Mouse (Mus musculus): ENCODE measurements around the gene Upk2.

Gene Upk2

DNA sequence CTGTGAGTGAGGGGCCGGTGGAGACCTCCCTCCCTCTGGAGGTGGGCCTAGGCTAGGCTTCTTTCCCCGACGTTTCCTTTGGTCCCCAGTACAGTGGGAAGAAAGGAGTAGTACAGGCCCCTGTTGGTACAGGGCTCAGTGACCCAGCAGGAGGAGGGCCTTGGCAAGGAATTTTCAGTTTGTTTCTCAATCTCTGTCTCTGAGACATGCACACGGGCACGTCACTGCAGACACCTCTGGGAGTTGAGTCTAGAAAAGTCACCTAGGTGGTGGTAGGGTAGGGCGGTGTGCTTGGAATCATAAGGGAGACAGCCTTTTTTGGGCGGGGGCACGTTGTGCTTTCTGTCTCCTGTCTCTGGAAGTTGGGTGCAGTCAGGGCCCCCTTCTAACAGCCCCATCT is 33.6 kb upstream of the Upk2 start:
- DNase-seq (ENCODE audit: low spot score) = no peak

DNA sequence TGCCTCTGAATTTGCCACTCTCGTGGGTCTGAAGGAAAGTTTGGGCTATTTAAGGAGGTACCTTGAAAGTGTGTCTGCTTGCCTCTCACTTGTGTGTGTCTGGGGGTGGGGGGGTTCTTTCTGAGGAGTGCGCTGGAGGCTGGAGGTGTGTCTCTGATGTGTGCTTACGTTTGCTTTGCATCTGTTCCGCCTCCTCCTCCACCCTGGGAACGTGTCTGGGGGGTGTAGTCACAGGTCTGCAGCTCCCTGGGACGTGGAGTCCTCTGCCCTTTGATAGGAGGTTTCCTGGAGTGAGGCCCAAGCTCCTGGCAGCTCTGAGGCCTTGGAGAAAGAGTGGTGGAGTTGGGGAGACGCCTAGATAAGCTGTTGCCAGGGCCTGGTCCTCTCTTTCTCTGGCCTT is 32.7 kb upstream of the Upk2 start:
- DNase-seq (ENCODE audit: low spot score) = peak; percentile 87

DNA sequence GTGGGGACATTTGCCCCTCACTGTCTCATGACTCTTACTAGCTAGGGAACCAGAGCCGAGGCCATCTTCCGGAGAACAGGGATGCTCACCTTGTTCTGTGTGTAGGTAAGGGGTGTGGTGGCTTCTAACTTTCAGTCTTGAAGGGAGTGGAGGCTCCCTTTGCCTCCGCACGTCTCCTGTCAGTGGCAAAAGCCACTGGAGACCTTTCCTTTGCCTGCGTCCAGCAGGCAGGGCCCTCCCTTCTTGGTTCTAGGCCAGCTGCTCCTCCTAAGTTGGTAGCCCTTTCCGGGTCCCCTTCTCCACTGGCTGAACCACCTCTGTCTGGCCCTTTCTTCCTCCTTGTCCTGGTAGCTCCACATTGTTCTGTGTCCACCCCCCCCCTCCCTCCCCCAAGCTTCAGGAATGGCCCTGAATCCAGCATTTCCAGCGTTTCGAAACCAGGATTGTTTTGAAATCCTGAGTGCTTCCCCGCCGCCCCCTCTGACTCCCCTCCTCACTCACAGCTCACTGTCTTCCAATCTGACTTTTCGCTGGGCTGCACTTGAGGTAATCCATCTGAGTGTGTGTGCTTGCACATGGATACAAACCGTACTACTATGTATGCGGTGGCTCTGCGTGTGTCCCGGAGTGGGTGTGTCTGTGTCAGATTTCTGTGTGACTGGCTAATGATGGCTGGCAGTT is 32.1 kb upstream of the Upk2 start:
- peak; percentile 72 for DNase-seq (ENCODE audit: low spot score)

DNA sequence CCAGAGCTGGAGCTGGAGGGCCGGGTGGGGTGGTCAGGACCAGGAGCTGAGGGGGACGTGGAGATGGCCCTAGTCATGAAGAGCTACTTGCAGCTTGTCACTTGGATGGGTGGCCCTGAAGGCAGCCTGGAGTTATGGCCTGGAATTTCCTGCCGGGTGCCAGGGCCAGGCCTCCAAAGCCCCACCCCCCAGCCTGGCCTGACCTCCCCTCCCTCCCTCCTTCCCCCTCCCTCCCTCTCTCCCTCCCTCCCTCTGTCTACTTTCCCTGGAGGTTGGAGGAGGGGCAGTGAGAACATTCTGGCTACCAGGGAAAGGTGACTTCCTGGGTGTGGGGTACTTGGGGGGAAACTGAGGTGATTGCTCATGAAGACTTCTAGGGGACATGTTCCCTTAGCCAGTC is 31.6 kb upstream of the Upk2 start:
- DNase-seq (ENCODE audit: low spot score) = peak; percentile 71

DNA sequence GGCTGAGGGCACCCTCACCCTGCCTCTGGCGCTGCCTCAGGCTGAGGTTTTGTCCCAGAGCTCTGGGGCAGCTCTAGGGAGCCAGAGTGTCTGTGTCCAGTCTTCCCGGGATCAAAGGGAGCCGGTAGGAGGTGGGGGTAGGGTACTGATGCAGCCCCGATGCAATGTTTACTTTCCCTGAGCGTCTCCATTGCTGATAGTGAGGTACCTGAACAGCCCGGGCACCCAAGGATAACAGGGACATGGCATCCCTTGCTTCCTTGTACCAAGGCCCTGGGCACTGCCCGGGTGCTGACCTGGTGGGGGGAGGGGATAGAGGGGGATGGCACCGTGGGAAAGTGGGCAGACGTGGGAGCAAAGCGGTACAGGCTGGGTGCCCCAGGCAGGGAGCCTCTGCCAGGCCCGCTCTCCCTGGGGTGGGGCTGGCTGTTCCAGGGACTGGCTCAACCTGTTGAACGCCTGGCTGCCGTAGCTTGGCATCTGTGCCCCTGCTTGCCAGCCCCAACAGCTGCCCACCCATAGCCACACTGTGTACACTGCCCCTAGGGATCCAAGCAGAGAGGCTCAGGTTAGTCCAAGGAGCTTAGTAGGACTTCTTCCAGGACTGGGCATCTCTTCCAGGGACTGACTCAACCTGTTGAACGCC is 30.9 kb upstream of the Upk2 start:
- peak; percentile 84 for DNase-seq (ENCODE audit: low spot score)

DNA sequence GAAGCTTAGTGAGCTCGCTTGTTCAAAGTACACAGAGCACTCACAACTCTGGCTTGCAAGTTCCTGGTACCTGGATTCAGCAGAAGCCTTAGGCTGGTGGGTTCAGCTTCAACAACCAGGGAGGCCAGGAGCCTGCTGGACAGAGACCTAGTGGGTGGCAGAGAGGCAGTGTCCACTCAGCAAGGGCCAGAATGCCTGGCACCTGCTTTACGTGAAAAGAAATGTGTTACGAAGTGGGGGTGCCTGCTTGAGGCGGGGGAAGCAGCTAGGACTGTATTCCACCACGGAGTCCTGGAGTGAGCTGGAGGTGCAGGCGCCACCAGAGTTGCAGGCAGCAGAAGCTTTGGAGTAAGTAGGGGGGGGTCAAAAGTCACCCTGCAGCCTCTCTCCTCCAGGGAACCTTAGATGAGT is 30.3 kb upstream of the Upk2 start:
- no peak for DNase-seq (ENCODE audit: low spot score)

DNA sequence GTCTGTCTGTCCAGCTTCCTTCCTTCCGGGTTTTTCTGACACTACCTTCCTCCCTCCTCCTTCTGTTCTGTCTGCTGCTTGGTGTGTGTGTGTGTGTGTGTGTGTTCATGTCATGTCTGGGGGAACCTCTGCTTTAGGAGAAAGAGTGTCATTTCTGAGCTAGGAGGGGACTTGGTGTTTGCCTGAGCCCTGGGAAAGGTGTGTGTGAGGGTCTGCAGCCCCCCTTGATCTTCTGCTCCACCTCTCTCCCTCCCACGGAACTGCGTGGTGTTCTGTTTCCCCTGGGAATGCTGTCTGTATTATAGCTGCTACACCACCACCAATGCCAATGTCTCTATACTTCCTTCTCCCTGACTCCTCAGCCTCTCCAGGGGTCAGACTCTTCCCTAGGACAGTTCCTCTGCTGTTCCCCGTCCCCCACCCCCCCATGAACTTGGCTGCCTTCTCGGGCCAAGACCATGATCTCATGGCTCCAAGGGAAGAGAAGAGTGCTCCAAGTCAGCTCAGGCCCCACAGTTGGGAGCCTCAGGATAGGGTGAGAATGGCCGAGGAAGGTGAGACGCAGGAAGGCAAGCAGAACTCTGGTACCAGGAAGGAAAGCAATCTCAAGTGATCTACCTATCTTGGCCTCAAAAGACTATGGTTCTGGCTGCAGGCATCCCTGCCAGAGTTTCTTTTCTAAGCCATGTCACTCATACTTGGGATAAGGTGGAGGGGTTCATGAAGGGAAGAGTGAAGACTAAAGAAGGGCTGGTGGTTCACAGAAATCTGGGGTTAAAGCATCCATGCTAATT is 29.7 kb upstream of the Upk2 start:
- no peak for DNase-seq (ENCODE audit: low spot score)

DNA sequence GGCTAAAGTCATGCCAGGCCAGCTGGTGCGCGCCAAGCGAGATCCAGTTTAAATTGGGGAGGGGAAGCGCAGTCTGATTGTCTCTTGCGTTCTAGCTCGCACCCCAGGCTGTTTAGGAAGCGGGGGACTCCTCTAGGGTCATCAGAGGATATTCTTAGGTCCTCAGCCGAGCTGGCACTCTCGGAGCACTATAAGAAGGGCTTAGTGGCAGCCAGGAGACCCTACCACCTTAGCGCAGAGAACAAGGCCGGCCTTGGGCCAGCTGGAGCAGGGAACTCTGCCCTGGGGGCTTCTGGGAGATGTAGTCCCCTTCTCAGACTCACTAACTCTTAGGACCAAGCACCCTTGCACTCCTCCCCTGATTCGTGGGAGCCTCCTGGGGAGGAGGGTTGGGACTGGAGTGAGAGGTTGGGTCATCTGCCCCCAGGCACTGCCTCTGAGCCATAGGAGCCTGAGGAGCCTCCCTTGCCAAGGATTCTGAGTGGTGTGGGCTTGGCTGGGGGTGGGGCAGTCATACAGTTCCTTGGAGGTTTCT is 28.8 kb upstream of the Upk2 start:
- peak; percentile 81 for DNase-seq (ENCODE audit: low spot score)

DNA sequence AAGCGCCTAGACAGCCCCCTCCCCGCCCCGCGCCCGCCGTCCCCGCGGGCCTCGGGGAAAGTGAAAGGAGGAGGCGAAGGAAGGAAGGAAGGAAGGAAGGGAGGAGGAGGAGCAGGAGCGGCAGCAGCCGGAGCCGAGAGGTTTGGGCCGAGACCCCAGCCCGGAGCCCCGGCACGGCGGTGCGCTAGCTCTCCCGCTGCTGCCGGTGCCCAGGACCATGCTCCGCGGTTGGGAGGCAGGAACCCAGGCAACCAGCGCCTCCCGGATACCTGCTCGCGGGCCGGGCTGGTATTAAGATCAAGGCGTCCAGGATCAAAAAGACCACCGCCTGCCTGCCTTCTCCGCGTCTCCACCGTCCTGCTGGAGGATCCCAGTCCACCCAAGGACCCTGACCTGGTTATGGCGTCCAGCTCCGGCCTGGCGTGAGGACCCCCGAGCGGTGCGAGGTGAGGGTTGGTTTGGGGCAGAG is 28.3 kb upstream of the Upk2 start:
- no peak for DNase-seq (ENCODE audit: low spot score)

DNA sequence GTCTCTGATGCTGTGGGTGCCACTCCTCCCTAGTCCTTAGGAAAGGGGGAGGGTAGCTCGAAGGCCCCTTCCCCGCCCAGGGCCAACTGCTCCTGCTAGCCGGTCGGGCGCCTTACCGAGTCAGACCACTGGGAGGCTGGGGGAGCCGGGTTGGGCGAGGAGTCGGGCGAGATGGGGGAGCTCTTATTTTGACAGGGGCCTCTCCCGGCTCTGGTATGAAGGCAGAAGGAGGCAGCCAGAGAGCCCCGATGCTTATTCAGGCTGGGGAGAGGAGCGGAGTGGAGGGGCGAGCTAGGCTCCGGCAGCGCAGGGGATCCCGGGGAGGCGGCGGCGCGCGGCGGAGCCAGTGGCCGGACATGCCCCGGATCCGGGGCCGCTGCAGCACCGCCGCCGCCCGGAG is 27.8 kb upstream of the Upk2 start, which contains the start of gene Bcl9l:
Gene Bcl9l (plus strand): TSS at position 274 of the 400 bp plus-strand sequence.
- peak; percentile 95 for DNase-seq (ENCODE audit: low spot score)

DNA sequence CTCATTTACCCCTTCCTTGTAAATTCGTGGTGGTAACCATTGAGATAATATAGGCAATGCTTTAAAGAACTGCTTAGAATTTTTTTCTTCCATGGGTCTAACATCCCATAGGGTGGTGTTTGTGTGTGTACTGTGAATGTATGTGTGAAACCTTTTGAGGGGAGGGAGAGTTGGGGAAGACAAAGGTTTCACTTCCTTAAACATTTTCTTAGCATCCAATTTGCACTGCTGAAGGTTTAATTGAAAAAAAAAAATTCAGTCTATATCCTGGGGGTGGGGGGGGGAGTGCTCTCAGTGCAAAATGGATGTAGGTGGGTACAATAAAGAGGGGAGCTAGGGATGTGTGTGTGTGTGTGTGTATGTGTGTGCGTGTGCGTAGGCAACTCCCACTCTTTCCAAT is 27.3 kb upstream of the Upk2 start:
- DNase-seq (ENCODE audit: low spot score) = no peak

DNA sequence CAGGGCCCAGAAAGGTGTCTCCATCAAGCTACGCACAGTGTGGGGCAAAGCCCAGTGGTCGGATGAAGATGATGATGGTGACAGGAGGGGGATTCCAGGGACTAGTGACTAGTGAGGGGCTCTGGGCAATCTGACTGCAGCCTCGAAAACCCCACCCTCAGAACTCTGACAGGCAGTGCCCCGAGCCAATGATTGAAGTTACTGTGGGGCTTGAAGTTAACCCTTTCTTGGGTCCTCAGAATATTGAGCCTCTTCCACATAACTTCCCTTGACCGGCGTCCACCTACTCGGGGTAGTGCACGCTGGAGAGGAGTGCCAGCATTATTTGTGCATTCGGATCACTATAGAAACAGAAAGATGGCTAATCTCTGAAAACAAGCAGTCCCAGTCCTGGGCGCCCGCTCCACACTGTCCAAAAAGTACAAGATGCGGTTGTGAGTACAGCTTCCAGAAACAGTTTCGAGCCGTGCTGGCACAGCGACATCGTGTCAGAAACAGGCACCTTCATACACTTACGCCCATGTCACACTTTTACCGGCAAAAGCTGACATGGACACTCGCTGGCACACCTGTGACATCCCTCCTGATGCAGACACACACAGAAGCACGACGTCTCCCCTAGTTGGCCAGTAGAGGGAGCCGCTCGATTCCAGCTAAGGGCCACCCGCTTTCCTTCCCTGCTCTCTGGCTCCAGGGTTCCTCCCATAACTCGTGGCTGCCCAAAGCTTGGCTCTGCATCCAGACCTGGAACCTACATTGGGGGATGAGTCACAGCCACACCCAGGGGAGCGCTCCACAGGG is 25.1 kb upstream of the Upk2 start:
- DNase-seq (ENCODE audit: low spot score) = peak; percentile 91

DNA sequence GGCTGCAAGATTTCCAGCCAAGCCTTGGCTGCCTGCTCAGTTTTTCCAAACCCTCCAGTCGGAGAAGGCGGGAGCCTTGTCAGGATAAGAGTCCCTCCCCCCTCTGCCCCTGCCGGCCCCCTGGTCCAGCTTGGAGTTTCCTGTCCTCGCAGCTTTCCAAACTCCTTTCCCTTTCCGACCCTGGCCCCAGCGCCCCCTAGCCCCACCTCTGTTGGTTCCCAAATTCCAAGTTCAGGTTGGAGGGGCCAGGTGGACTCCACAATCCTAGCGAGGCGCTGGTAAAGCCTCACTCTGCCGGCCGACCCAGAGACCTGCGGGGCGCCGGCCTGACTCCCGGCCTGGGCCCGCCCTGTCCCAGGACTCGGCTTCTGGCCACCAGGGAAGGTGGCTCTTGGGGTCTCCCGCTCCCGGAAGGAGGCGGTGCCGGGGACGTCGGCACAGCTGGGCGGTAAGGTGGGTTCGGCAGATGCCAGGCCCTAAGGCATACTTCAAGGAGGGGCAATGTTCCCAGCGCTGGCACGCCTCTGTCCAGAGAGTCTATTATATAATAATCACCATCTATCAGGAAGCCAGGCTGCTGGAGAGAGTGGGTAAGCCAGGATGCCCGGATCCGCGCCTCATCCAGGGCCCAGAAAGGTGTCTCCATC is 24.3 kb upstream of the Upk2 start:
- DNase-seq (ENCODE audit: low spot score) = peak; percentile 81

DNA sequence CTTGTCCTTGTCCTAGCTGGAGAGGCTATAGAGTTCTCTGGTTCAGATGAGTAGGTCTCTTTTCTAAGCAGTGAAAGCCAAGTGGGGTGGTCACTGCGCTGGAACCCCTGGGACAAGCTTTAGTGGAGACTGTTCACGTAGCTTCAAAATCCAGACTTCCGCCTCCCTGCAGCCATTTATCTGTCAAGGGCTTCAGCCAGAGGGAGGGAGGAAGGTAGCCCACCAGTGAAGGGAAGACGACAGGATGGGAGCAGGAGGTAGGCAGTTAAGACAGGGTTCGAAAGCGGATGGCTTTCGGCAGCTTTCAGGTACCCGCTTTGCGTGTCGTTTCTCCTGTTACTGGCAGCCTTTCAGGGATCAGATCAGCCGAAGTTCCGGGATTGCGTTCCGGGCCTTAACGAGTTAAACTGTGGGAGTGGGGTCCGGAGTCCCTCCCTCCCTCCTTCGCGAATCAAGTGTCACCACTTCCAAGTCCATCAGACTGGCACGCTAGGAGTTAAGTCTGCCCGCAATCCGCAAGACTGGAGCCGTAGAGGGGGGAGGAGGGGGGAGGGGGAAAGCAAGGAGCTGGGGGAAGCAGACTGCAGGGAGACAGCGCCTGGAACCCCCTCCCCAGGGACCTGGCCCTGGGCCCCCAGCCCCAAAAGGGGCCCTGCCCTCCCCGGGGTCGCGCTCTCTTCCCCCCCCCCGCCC is 23.6 kb upstream of the Upk2 start:
- peak; percentile 85 for DNase-seq (ENCODE audit: low spot score)

DNA sequence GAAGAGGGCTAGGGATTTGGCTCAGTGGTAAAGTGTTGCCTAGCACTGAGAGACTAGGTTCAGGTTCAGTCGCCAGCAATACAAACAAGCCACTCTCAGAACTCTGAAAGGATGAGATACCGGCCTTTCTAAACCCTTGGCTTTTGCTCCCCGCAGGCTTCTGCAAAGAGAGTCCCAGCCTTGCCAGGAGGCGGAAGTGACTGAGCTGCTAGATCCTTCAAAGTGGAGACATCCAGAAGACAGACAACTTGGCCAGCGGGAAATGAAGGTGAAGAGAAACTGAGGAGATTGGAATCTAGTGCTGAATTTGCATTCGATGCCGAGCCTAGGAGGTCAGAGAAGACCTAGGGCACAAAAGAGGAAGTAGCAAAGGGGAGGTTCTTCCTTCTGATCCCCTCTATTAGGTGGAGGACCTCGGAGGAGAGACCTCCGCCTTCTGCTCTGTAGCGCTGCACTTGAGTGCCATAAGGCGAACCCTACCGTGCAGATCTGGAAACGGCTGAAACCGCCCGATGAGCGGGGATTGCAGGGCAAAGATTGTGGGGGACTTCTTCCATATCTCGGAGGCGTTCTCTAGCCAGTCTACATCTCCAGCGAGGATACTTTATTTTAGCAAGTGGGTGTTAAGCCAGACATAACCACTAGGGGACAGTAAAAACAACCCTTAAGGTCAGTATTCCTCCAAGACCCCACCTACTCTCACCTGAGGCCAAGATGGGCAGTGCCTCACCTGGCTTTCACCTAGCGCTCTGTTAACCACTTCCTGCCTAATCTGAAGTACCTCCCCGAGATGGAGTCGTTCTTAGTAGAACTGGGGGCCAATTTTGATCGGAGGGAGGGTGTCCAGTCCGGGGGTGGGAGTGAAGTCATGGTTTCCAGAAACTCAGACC is 22.8 kb upstream of the Upk2 start:
- peak; percentile 71 for DNase-seq (ENCODE audit: low spot score)

DNA sequence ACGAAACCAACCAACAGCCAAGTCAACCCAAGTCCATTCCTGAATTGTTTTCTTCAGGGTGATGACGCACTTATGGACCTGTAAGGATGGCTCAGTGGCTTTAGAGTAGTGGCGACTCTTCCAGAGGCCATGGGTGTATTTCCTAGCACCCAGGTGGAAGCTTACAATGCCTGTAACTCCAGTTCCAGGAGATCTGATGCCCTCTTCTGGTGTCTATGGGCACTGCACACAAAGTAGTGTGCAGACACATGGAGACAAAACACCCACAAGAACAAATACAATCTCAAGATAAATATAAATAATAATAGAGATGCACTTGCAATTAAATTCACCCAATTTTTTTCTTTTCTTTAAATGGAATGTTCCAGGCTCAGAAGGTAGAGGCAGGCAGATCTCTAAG is 21.2 kb upstream of the Upk2 start:
- no peak for DNase-seq (ENCODE audit: low spot score)

DNA sequence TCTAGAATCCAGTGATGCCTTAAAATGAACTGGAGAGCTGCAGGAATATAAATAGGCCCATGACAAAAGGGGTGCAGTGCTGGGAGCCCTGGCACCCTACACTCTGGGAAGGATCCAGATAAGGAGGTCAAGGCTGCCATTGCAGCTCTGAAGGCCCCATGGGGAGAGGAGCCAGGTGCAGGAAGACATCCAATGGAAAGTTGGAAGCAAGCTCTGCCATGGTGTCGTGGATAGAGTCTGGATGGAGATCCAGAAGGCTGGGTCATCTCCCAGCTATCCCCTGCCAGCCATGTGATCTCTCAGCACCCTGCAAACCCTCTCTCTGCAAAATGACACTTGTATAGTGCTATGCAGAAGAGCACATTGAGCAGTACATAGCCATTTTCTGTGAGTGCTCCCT is 19.6 kb upstream of the Upk2 start:
- DNase-seq (ENCODE audit: low spot score) = no peak

DNA sequence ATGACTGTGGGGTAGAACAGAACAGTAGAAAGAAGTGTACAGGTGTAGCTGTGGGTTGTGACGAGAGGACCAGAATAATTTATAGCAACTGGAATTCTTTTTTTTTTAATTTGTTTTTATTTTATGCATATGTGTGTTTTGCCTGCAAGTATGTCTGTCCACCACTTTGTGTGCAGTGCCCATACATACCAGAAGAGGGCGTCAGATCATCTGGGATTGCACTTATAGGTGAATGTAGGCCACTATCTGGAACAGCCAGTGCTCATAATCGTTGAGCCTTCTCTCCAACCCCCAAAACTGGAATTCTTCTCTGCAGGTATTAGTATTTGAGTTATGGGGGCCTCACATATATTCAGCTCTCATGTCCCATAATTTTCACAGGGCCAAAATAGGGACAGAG is 18.4 kb upstream of the Upk2 start:
- no peak for DNase-seq (ENCODE audit: low spot score)

DNA sequence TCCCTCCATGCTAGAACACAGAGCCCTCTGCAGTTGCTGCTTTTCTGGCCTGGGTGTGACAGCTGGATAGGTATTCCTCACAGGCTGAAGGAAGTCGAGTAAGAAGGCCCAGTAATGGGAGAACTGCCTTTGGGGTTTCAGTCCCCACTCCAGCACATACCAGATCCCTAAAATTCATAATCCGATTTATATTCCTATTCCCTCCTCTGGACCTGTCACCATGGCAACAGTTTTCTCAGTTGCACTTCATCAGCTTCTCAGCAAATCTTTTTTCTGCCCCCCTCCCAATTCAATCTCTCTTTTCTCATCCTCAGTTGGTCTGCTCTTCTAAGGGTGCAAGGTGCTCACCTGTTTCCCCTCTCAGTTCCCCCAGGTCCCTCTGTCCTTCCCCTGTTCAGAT is 14.0 kb upstream of the Upk2 start:
- no peak for DNase-seq (ENCODE audit: low spot score)

DNA sequence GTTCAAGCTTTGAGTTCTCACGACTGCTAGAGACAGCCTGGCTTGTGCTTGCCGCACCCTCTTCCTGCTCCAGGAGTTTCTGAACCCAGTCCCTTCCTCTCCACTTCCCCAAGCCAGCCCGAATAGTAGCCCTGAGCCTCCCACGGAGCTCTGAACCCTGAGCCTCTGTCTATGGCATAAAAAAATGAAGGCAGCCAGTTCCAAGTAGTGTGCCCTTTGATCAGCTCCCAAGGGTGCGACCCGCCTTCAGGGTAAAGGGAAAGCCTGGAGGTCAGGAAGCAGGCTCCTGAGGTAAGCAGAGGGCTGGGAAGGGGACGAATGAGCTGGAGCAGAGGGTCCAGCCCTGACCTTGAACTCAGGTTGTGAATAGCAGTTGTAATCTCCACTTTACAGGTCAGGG is 13.4 kb upstream of the Upk2 start:
- DNase-seq (ENCODE audit: low spot score) = no peak

All from urinary bladder, postnatal 14 days (tissue).